Mouse (Mus musculus) myocyte (in vitro differentiated cells): ENCODE results near the gene Ints14. TPM values are rescaled to one million over a fixed set of nuclear protein-coding genes. Genes with fewer than 3 reads are reported as not detected.

ENCODE experiments used
- H3K27me3 ChIP-seq: one replicate; pipeline ENCODE4 v1.6.1; 2011; ENCODE audit not compliant: control insufficient read depth, insufficient read depth, insufficient read length
- H3K36me3 ChIP-seq: one replicate; pipeline ENCODE4 v1.6.1; 2011; ENCODE audit not compliant: control insufficient read depth, insufficient read depth
- H3K4me2 ChIP-seq: one replicate; pipeline ENCODE4 v1.6.1; 2011; ENCODE audit warnings: low read depth, control low read depth
- H3K4me3 ChIP-seq: one replicate; pipeline ENCODE4 v1.5.1; 2011; ENCODE audit warnings: mild to moderate bottlenecking, control low read depth, moderate library complexity
- H3K79me2 ChIP-seq: one replicate; pipeline ENCODE4 v1.6.1; 2011; ENCODE audit not compliant: control insufficient read depth, insufficient read depth
- H3ac ChIP-seq: one replicate; pipeline ENCODE4 v1.6.1; 2011; ENCODE audit not compliant: control insufficient read depth, insufficient read length
- CEBPB ChIP-seq: IDR thresholded peaks from 2 replicates; pipeline ENCODE4 v1.6.1; 2011; ENCODE audit warnings: mild to moderate bottlenecking, moderate library complexity; ENCODE audit not compliant: poor library complexity, insufficient read depth, severe bottlenecking
- E2F4 ChIP-seq: IDR thresholded peaks from one replicate; pipeline ENCODE4 v1.6.1; 2011; ENCODE audit warnings: mild to moderate bottlenecking, control low read depth, moderate library complexity; ENCODE audit not compliant: insufficient read depth
- MAX ChIP-seq: IDR thresholded peaks from one replicate; pipeline ENCODE4 v1.6.1; 2011; ENCODE audit warnings: low read depth, mild to moderate bottlenecking, control low read depth
- MYOD1 ChIP-seq, 3 experiments: IDR thresholded peaks; one replicate each; pipeline ENCODE4 v1.6.1; 2011; ENCODE audit warnings: control low read depth in 2 of 3, low read depth in 2 of 3, mild to moderate bottlenecking in 2 of 3, moderate library complexity in 1 of 3; ENCODE audit not compliant: insufficient read length in 2 of 3, control insufficient read depth in 1 of 3
- MYOG ChIP-seq, 3 experiments: IDR thresholded peaks; one replicate each; pipeline ENCODE4 v1.6.1; 2011; ENCODE audit warnings: control low read depth in 2 of 3, low read depth in 2 of 3, mild to moderate bottlenecking in 2 of 3; ENCODE audit not compliant: insufficient read length in 2 of 3, control insufficient read depth in 1 of 3, insufficient read depth in 1 of 3
- POLR2A ChIP-seq: IDR thresholded peaks from one replicate; pipeline ENCODE4 v1.6.1; 2011; ENCODE audit warnings: low read depth, mild to moderate bottlenecking, control low read depth, moderate library complexity; ENCODE audit not compliant: insufficient read length
- POLR2AphosphoS2 ChIP-seq: IDR thresholded peaks from one replicate; pipeline ENCODE4 v1.6.1; 2011; ENCODE audit warnings: low read depth, control low read depth; ENCODE audit not compliant: insufficient read length
- REST ChIP-seq: IDR thresholded peaks from one replicate; pipeline ENCODE4 v1.6.1; 2011; ENCODE audit warnings: mild to moderate bottlenecking, control low read depth, moderate library complexity; ENCODE audit not compliant: insufficient read depth, insufficient read length
- SRF ChIP-seq: IDR thresholded peaks from one replicate; pipeline ENCODE4 v1.6.1; 2011; ENCODE audit warnings: low read depth; ENCODE audit not compliant: control insufficient read depth, insufficient read length
- TCF12 ChIP-seq: IDR thresholded peaks from one replicate; pipeline ENCODE4 v1.6.1; 2011; ENCODE audit warnings: mild to moderate bottlenecking, control low read depth; ENCODE audit not compliant: poor library complexity, insufficient read depth, severe bottlenecking
- TCF3 ChIP-seq: IDR thresholded peaks from one replicate; pipeline ENCODE4 v1.6.1; 2011; ENCODE audit warnings: low read depth, control low read depth; ENCODE audit not compliant: insufficient read length
- USF1 ChIP-seq: IDR thresholded peaks from one replicate; pipeline ENCODE4 v1.6.1; 2011; ENCODE audit warnings: low read depth, mild to moderate bottlenecking, control low read depth, moderate library complexity
- polyA plus RNA-seq: library from polyadenylated mRNA; unstranded; fragments of >200 nt; fragmentation: generic; extraction: Trizol; gene quantifications from one replicate; pipeline ENCODE4 v1.2.1, GENCODE M21; 2012; ENCODE audit warnings: missing spikeins

Ints14 gene
- polyA plus RNA-seq, 1 experiment: 19.4 TPM

- no peaks in the 10 kb centered on the region for H3K27me3 ChIP-seq
- no peak overlapping the region for H3ac ChIP-seq
- peak overlapping the region; percentile 95 for H3K4me2 ChIP-seq
- TF ChIP-seq POLR2AphosphoS2 (no peak), MAX (no peak), SRF (no peak), REST (no peak), MYOG (IDR thresholded peaks at IDR 0.05; ENCODE audit: control insufficient read depth in 1 of 3, insufficient read depth in 1 of 3, insufficient read length in 2 of 3, low read depth in 2 of 3) (no peak), MYOD1 (IDR thresholded peaks at IDR 0.05; ENCODE audit: control insufficient read depth in 1 of 3, insufficient read length in 2 of 3, low read depth in 2 of 3) (no peak), USF1 (no peak), TCF12 (no peak), POLR2A (no peak), TCF3 (no peak), CEBPB (no peak), E2F4 (no peak)
- H3K36me3 ChIP-seq: no peaks in the 10 kb centered on the region
- peaks cover 45% of the 10 kb centered on the region for H3K79me2 ChIP-seq
- peak overlapping the region; percentile 61 for H3K4me3 ChIP-seq
Observed at GRCm38 (mm10) chr9:65020128-65020527, 59.4 kb downstream of the Ints14 start.

- H3K79me2 ChIP-seq: peaks cover 39% of the 10 kb centered on the region
- H3K27me3 ChIP-seq: no peaks in the 10 kb centered on the region
- peak within 1 kb of the TSS; percentile 28 for H3ac ChIP-seq
- peak within 1 kb of the TSS; percentile 61 for H3K4me3 ChIP-seq
- TF ChIP-seq MYOD1 (IDR thresholded peaks at IDR 0.05; ENCODE audit: control insufficient read depth in 1 of 3, insufficient read length in 2 of 3, low read depth in 2 of 3) (peak in 1 of 3 experiments; percentile 17), USF1 (peak; percentile 80), POLR2AphosphoS2 (peak; percentile 96), POLR2A (peak; percentile 99), MAX (no peak), TCF12 (no peak)
- no peaks in the 10 kb centered on the region for H3K36me3 ChIP-seq
- peak within 1 kb of the TSS; percentile 95 for H3K4me2 ChIP-seq
Observed at GRCm38 (mm10) chr9:65020991-65021886, 60.5 kb downstream of the Ints14 start, which contains the start of gene Hacd3. Gene Hacd3 (minus strand): TSS chr9:65021693.

- TF ChIP-seq MYOD1 (IDR thresholded peaks at IDR 0.05; ENCODE audit: control insufficient read depth in 1 of 3, insufficient read length in 2 of 3, low read depth in 2 of 3): no peak
- TF ChIP-seq TCF3: no peak
- no peak for TF ChIP-seq MAX
- no peak for TF ChIP-seq E2F4
- Histone ChIP-seq H3K27me3 (no peaks in the 10 kb centered on the region), H3K36me3 (no peaks in the 10 kb centered on the region), H3ac (peak overlapping the region; percentile 28), H3K79me2 (peaks cover 31% of the 10 kb centered on the region), H3K4me2 (peak overlapping the region; percentile 73), H3K4me3 (peak overlapping the region; percentile 61)
Observed at GRCm38 (mm10) chr9:65021887-65022579, 61.3 kb downstream of the Ints14 start.

GRCm38 (mm10) chr9:65022580-65023135 is 62.0 kb downstream of the Ints14 start:
- TF ChIP-seq POLR2AphosphoS2: no peak
- TF ChIP-seq E2F4: no peak
- TF ChIP-seq SRF: no peak
- TF ChIP-seq MYOD1 (IDR thresholded peaks at IDR 0.05; ENCODE audit: control insufficient read depth in 1 of 3, insufficient read length in 2 of 3, low read depth in 2 of 3): no peak
- TF ChIP-seq TCF12: no peak
- no peak for TF ChIP-seq TCF3
- TF ChIP-seq MAX: no peak
- TF ChIP-seq REST: no peak
- TF ChIP-seq CEBPB: no peak
- no peak for TF ChIP-seq USF1
- no peak for TF ChIP-seq POLR2A
- TF ChIP-seq MYOG (IDR thresholded peaks at IDR 0.05; ENCODE audit: control insufficient read depth in 1 of 3, insufficient read depth in 1 of 3, insufficient read length in 2 of 3, low read depth in 2 of 3): no peak
- H3K4me3 ChIP-seq: no peak overlapping the region
- no peaks in the 10 kb centered on the region for H3K36me3 ChIP-seq
- peaks cover 25% of the 10 kb centered on the region for H3K79me2 ChIP-seq
- H3K27me3 ChIP-seq: no peaks in the 10 kb centered on the region
- H3K4me2 ChIP-seq: no peak overlapping the region
- no peak overlapping the region for H3ac ChIP-seq
